Mouse (Mus musculus): ENCODE measurements around the gene Med25. TPM values are rescaled to one million over a fixed set of nuclear protein-coding genes. Genes with fewer than 3 reads are reported as not detected.

The Med25 gene
- total RNA-seq, 2 experiments from 2014 or later: 60.3 to 68.6 TPM

- DNase-seq: no peak
- intact Hi-C loops (cut with DNase I): no loop called here
These were observed 40.8 kb downstream of the Med25 start for GRCm38 (mm10) chr7:44851625-44852234.

GRCm38 (mm10) chr7:44850789-44851624, 41.5 kb downstream of the Med25 start:
- DNase-seq: no peak
- intact Hi-C loops (cut with DNase I): no loop called here

- DNase-seq: peak; percentile 83 to 84
- intact Hi-C loops (cut with DNase I): no loop called here
These were observed 42.4 kb downstream of the Med25 start for GRCm38 (mm10) chr7:44850146-44850545.

GRCm38 (mm10) chr7:44849416-44850111, 42.9 kb downstream of the Med25 start:
- DNase-seq: peak; percentile 89 to 92
- intact Hi-C loops (cut with DNase I): loop anchor here (2.0 kb wide), 1 partner anchor 33 kb away; the partner anchor contains the start of genes Atf5, Il4i1 and Nup62

GRCm38 (mm10) chr7:44848561-44849415, 43.7 kb downstream of the Med25 start, which contains the start of the genes Akt1s1 and Tbc1d17:
Gene Akt1s1 (plus strand): TSS chr7:44848991.
Gene Tbc1d17 (minus strand): TSS chr7:44849079.
- intact Hi-C loops (cut with DNase I): loop anchor here (2.0 kb wide), 1 partner anchor 32 kb away; the partner anchor contains the start of genes Atf5, Il4i1 and Nup62
- peak; percentile 99 for DNase-seq

GRCm38 (mm10) chr7:44847772-44848171, 44.7 kb downstream of the Med25 start:
- intact Hi-C loops (cut with DNase I): loop anchor here (2.0 kb wide), 1 partner anchor 31 kb away; the partner anchor contains the start of genes Atf5, Il4i1 and Nup62
- no peak for DNase-seq

- no peak for DNase-seq
- intact Hi-C loops (cut with DNase I): no loop called here
These were observed 45.7 kb downstream of the Med25 start for GRCm38 (mm10) chr7:44846804-44847203.

GRCm38 (mm10) chr7:44845006-44845405, 47.5 kb downstream of the Med25 start:
- intact Hi-C loops (cut with DNase I): no loop called here
- DNase-seq: no peak

GRCm38 (mm10) chr7:44841825-44842463, 50.6 kb downstream of the Med25 start:
- intact Hi-C loops (cut with DNase I): no loop called here
- no peak for DNase-seq

- intact Hi-C loops (cut with DNase I): no loop called here
These were observed 52.1 kb downstream of the Med25 start for GRCm38 (mm10) chr7:44840426-44840825.

GRCm38 (mm10) chr7:44839491-44840191, 52.9 kb downstream of the Med25 start:
- intact Hi-C loops (cut with DNase I): no loop called here
- DNase-seq: peak; percentile 34 to 52

More at GRCm38 (mm10) chr7:44840426-44840825, 52.1 kb downstream of the Med25 start:
- DNase-seq: no peak

- DNase-seq: no peak
- intact Hi-C loops (cut with DNase I): no loop called here
These were observed 53.4 kb downstream of the Med25 start for GRCm38 (mm10) chr7:44839171-44839490.

- intact Hi-C loops (cut with DNase I): no loop called here
- DNase-seq: no peak
These were observed 54.4 kb downstream of the Med25 start for GRCm38 (mm10) chr7:44838073-44838472.

GRCm38 (mm10) chr7:44836423-44837053, 56.0 kb downstream of the Med25 start:
- intact Hi-C loops (cut with DNase I): no loop called here
- DNase-seq: no peak

GRCm38 (mm10) chr7:44836016-44836404, 56.5 kb downstream of the Med25 start:
- DNase-seq: peak; percentile 34 to 46
- intact Hi-C loops (cut with DNase I): no loop called here

- DNase-seq: no peak
- intact Hi-C loops (cut with DNase I): no loop called here
These were observed 57.0 kb downstream of the Med25 start for GRCm38 (mm10) chr7:44835373-44836015.

- intact Hi-C loops (cut with DNase I): no loop called here
- DNase-seq: no peak
These were observed 59.7 kb downstream of the Med25 start for GRCm38 (mm10) chr7:44832763-44833162.

GRCm38 (mm10) chr7:44828706-44829105, 63.8 kb downstream of the Med25 start:
- no peak for DNase-seq
- intact Hi-C loops (cut with DNase I): loop anchor here (10.0 kb wide), 1 partner anchor 174 kb away; no protein-coding TSS in a partner anchor
